Mouse (Mus musculus): ENCODE results near the gene Ccdc124.

DNA sequence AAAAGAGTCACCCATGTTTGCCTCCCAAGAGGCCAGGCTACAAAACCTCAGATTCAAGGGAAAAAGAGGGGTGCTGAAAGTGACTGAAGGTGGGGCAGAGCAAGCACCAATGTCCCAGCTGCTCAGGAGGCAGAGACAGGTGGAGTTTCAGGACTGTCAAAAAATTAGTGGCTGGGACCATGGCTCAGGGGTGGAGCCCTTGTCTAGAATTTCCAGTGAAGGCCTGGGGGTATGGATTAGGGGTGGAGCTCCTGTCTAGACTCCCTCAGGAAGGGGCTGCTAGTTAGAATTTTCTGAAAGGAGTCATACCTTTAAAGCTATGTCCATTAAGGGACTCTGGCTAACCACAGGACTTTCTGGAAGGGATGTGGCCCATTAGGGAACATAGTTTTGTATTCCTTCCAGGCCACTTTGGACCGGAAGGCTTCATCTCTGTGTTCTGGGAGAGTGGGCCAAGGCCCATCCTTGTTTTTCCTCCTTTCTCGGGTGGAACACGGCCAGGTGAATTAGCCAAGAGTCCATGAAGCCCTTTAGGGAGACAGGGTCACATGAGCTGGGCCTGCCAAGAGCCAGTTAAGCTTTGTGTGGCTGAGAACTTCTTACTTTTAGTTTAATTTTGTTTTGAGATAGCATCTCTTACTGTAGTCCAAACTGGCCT, 24.3 kb downstream of the Ccdc124 start:
- TF ChIP-seq CTCF (IDR thresholded peaks at IDR 0.05; ENCODE audit: low read depth): no peak
- TF ChIP-seq EP300 (optimal IDR thresholded peaks at IDR 0.05): no peak

Data from stomach, postnatal 0 days (tissue).